Mouse (Mus musculus): ENCODE measurements around the gene Barx1. TPM values are rescaled to one million over a fixed set of nuclear protein-coding genes. Genes with fewer than 3 reads are reported as not detected.

Barx1 gene
- not detected for polyA plus RNA-seq (2017; shearing (Covaris generic))

GRCm38 (mm10) chr13:48662431-48663143 is at the start of gene Barx1:
Barx1 (plus strand) TSS chr13:48662998.

GRCm38 (mm10) chr13:48625433-48626184 is 37.2 kb upstream of the Barx1 start, which contains the start of gene Ptpdc1:
Ptpdc1 (minus strand) TSS chr13:48625664.

Other genes with a start within 250 kb of the Barx1 start
- 17.8 TPM for gene Zfp169, start 149.5 kb upstream of the Barx1 start, polyA plus RNA-seq (2017; shearing (Covaris generic))
- 2.1 TPM for gene A830005F24Rik, start 149.4 kb upstream of the Barx1 start, polyA plus RNA-seq (2017; shearing (Covaris generic))
- 0.58 TPM for gene Ptpdc1, start 37.3 kb upstream of the Barx1 start, polyA plus RNA-seq (2017; shearing (Covaris generic))
- 6.8 TPM for gene Phf2, start 208.1 kb downstream of the Barx1 start, polyA plus RNA-seq (2017; shearing (Covaris generic))

Data from CD4-positive, CD25-positive, alpha-beta regulatory T cell, adult 9 weeks (primary cell).